7 mouse cellular contexts compared by ENCODE assay signal in genomic region chr2:92433578-92434374, GRCm38 (mm10). TPM values are rescaled to one million over a fixed set of nuclear protein-coding genes. Genes with fewer than 3 reads are reported as not detected.
A peak's percentile ranks its signal among the peaks of the same experiment; 100 is the strongest.
DNase-seq lines count a peak whose midpoint lies in the region; ATAC-seq lines count a peak whose summit lies in the region.

Cry2 (minus strand) TSS chr2:92434043.

- intact Hi-C loops in left cerebral cortex, postnatal 36 days (cut with DNase I) = loop anchor here (5.0 to 10.0 kb wide), 5 partner anchors 46 to 449 kb away; no protein-coding TSS in a partner anchor

- peak; percentile 98 for ATAC-seq in intestine, embryonic 16.5 days
- ATAC-seq in midbrain, embryonic 11.5 days (ENCODE audit: low FRiP score) = peak; percentile 98

- DNase-seq in adrenal gland, adult 8-10 months = peak; percentile 99
- peak; percentile 99 for DNase-seq in embryo, embryonic 9.5 days (ENCODE audit: extremely low spot score)
- DNase-seq in gastrocnemius, postnatal 4 days (ENCODE audit: low spot score in 2 of 2) = peak; percentile 95 to 98
- DNase-seq in left cerebral cortex, postnatal 36 days (ENCODE audit: low spot score in 2 of 2) = peak; percentile 98 to 99
- peak; percentile 100 for DNase-seq in midbrain, embryonic 11.5 days (ENCODE audit: low spot score, missing footprints)
- DNase-seq in skeletal muscle tissue, adult 2 months (ENCODE audit: low read depth, low spot score) = peak; percentile 100

- H3K36me3 ChIP-seq in intestine, embryonic 16.5 days (ENCODE audit: control insufficient read depth, insufficient read depth, low read length) = no peaks in the 10 kb centered on the region
- no peaks in the 10 kb centered on the region for H3K36me3 ChIP-seq in midbrain, embryonic 11.5 days (ENCODE audit: control insufficient read depth, insufficient read depth, low read length)

- H3K4me1 ChIP-seq in intestine, embryonic 16.5 days (ENCODE audit: control insufficient read depth, insufficient read depth, low read length) = peaks cover 39% of the 10 kb centered on the region
- peaks cover 35% of the 10 kb centered on the region for H3K4me1 ChIP-seq in midbrain, embryonic 11.5 days (ENCODE audit: control insufficient read depth, insufficient read depth, low read length)

- no peaks in the 10 kb centered on the region for H3K9me3 ChIP-seq in intestine, embryonic 16.5 days (ENCODE audit: control insufficient read depth, low read length)
- H3K9me3 ChIP-seq in midbrain, embryonic 11.5 days (ENCODE audit: control insufficient read depth, low read length) = no peaks in the 10 kb centered on the region

- H3K27me3 ChIP-seq in intestine, embryonic 16.5 days (replicated peaks; ENCODE audit: control insufficient read depth, insufficient read depth, low read length) = no peaks in the 10 kb centered on the region
- no peaks in the 10 kb centered on the region for H3K27me3 ChIP-seq in midbrain, embryonic 11.5 days (ENCODE audit: control insufficient read depth, insufficient read depth, low read length)

- peak within 1 kb of the TSS; percentile 84 for H3K4me2 ChIP-seq in intestine, embryonic 16.5 days (ENCODE audit: low read depth, low read length)
- H3K4me2 ChIP-seq in midbrain, embryonic 11.5 days = peak within 1 kb of the TSS; percentile 84

- peak within 1 kb of the TSS; percentile 86 for H3K9ac ChIP-seq in intestine, embryonic 16.5 days (ENCODE audit: low read depth, low read length)
- H3K9ac ChIP-seq in midbrain, embryonic 11.5 days (ENCODE audit: low read length) = peak within 1 kb of the TSS; percentile 83

- peak within 1 kb of the TSS; percentile 33; the same call in 1 of the 2 replicates for H3K27ac ChIP-seq in intestine, embryonic 16.5 days (ENCODE audit: low read length)
- H3K27ac ChIP-seq in midbrain, embryonic 11.5 days (ENCODE audit: low read depth, low read length) = no peak within 1 kb of the TSS

- WGBS in intestine, embryonic 16.5 days = under 1% methylated on average over 76 of the region's 76 CpGs
- under 1% methylated on average over 74 of the region's 76 CpGs for WGBS in midbrain, embryonic 11.5 days

- H3K4me3 ChIP-seq in intestine, embryonic 16.5 days (ENCODE audit: low read length) = peak within 1 kb of the TSS; percentile 88
- peak within 1 kb of the TSS; percentile 80 for H3K4me3 ChIP-seq in midbrain, embryonic 11.5 days (ENCODE audit: low read depth, low read length)

RNA-seq across cellular contexts. Expression of gene Cry2, which starts in this region (rescaled TPM):
- 10 to 100 TPM; 44.0 to 57.9 (median 47.5) TPM for total RNA-seq in adrenal gland, adult 8-10 months (2022)
- total RNA-seq in gastrocnemius, postnatal 4 days (2021) = 10 to 100 TPM; 47.6 to 59.3 TPM
- polyA plus RNA-seq in intestine, embryonic 16.5 days (2015; fragmentation: Nextera tagmentation; extraction: Ambion mirVana) = 14.5 and 15.3 TPM in 2 replicates
- 100 to 1,000 TPM; 109 to 122 TPM for total RNA-seq in left cerebral cortex, postnatal 36 days (2021)
- 20.5 and 21.9 TPM in 2 replicates for polyA plus RNA-seq in midbrain, embryonic 11.5 days (2014; fragmentation: Nextera tagmentation; extraction: Ambion mirVana)
